Mouse (Mus musculus) olfactory bulb, adult 2 months (tissue): Measurements from ENCODE around the gene Slit3.

Experiments
- CTCF ChIP-seq: fragments of 200-500 bp; IDR thresholded peaks from 2 replicates; pipeline ENCODE4 v1.5.1; 2012; ENCODE audit warnings: low read depth, mild to moderate bottlenecking, low read length, moderate library complexity; ENCODE audit not compliant: insufficient read depth
- POLR2A ChIP-seq: fragments of 200-500 bp; IDR thresholded peaks from 2 replicates; pipeline ENCODE4 v1.6.1; 2012; ENCODE audit warnings: mild to moderate bottlenecking, low read depth, low read length, moderate library complexity; ENCODE audit not compliant: insufficient read depth

- no peak for TF ChIP-seq CTCF
- no peak for TF ChIP-seq POLR2A
Measured at GRCm38 (mm10) chr11:35293197-35293596, 172.2 kb downstream of the Slit3 start.
